Mouse (Mus musculus): Measurements from ENCODE around the gene 1700001O22Rik. TPM values are rescaled to one million over a fixed set of nuclear protein-coding genes. Genes with fewer than 3 reads are reported as not detected.

1700001O22Rik gene
- polyA plus RNA-seq, 2 experiments: not detected

DNA sequence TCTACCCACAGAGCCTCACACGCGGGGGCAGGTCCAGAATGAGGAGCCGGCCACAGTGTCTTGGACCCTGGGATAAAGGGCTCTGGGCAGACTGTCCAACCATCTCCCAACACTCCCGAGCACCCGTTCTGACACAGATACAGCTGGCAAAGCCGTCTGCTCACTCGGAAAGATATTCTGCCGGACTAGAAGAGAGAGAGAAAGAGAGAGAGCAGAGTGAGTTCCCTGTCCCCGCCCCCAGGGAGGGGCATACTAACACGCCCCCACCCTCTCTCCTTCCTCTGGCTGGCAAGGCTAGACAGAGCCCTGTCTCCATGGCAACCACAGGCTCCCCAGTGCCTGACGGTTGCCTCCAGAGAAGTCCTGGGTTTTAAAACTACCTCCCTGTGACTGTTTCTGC lies 7.1 kb downstream of the 1700001O22Rik start:
- no peak overlapping the region for H3K9ac ChIP-seq (replicated peaks)
- no peak for TF ChIP-seq EP300 (IDR thresholded peaks at IDR 0.05; ENCODE audit: low read depth)
- no peak for TF ChIP-seq CTCF (IDR thresholded peaks at IDR 0.05; ENCODE audit: low read depth)
- peaks cover 3% of the 10 kb centered on the region in 2 experiments; a peak in 2 of 4 replicates for H3K4me1 ChIP-seq (replicated peaks; ENCODE audit: control insufficient read depth in 2 of 2, insufficient read depth in 2 of 2, low read length in 1 of 2)
- H3K9me3 ChIP-seq (ENCODE audit: control insufficient read depth, low read length): no peaks in the 10 kb centered on the region
- H3K27ac ChIP-seq: no peak overlapping the region
- no peaks in the 10 kb centered on the region for H3K36me3 ChIP-seq (replicated peaks; ENCODE audit: control insufficient read depth, insufficient read depth, low read depth)
- peaks cover 28% of the 10 kb centered on the region for H3K27me3 ChIP-seq (ENCODE audit: control insufficient read depth, insufficient read depth, low read length)
- ATAC-seq (ENCODE audit: insufficient read depth): no peak
- no peak overlapping the region for H3K4me3 ChIP-seq (ENCODE audit: insufficient read depth in 1 of 2, low read depth in 2 of 2, low read length in 2 of 2)
- peak; percentile 49 to 55 (median 50) for DNase-seq (ENCODE audit: low read depth in 3 of 3, low spot score in 3 of 3)
- H3K4me2 ChIP-seq (ENCODE audit: low read depth): peak overlapping the region; percentile 30; the same call in 1 of the 2 replicates
- whole genome bisulfite sequencing (ENCODE audit: insufficient replicate concordance): 5% methylated on average over 11 of the region's 11 CpGs

DNA sequence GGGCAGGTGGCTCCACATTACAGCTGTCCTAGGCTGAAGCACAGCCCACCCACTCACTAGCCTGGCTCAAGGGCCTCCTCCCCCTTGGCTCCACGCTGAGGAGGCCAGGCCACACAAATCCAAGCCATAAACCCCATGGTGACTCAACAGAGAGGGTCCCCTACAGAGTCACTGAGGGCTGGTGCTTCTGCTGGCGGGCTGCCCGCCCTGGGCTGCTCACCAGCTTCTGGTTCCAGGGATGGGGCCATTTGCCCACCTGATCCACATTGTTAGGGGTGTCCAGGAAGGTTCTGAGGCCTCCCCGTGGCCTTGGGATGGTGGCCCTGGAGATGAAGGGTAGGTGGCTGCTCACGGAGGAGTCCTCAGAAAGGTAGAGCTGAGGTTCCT lies 7.6 kb downstream of the 1700001O22Rik start:
- TF ChIP-seq CTCF (IDR thresholded peaks at IDR 0.05; ENCODE audit: low read depth) (no peak), EP300 (IDR thresholded peaks at IDR 0.05; ENCODE audit: low read depth) (no peak)
- DNase-seq (ENCODE audit: low read depth in 3 of 3, low spot score in 3 of 3) (no peak), ATAC-seq (ENCODE audit: insufficient read depth) (no peak)
- Histone ChIP-seq H3K36me3 (replicated peaks; ENCODE audit: control insufficient read depth, insufficient read depth, low read depth) (no peaks in the 10 kb centered on the region), H3K9ac (replicated peaks) (no peak overlapping the region), H3K4me1 (replicated peaks; ENCODE audit: control insufficient read depth in 2 of 2, insufficient read depth in 2 of 2, low read length in 1 of 2) (peaks cover 3% of the 10 kb centered on the region in 2 experiments; a peak in 2 of 4 replicates), H3K27me3 (ENCODE audit: control insufficient read depth, insufficient read depth, low read length) (peaks cover 23% of the 10 kb centered on the region), H3K4me2 (ENCODE audit: low read depth) (no peak overlapping the region), H3K27ac (no peak overlapping the region), H3K9me3 (ENCODE audit: control insufficient read depth, low read length) (no peaks in the 10 kb centered on the region), H3K4me3 (ENCODE audit: insufficient read depth in 1 of 2, low read depth in 2 of 2, low read length in 2 of 2) (no peak overlapping the region)
- WGBS (ENCODE audit: insufficient replicate concordance): 53% methylated on average over 5 of the region's 5 CpGs

DNA sequence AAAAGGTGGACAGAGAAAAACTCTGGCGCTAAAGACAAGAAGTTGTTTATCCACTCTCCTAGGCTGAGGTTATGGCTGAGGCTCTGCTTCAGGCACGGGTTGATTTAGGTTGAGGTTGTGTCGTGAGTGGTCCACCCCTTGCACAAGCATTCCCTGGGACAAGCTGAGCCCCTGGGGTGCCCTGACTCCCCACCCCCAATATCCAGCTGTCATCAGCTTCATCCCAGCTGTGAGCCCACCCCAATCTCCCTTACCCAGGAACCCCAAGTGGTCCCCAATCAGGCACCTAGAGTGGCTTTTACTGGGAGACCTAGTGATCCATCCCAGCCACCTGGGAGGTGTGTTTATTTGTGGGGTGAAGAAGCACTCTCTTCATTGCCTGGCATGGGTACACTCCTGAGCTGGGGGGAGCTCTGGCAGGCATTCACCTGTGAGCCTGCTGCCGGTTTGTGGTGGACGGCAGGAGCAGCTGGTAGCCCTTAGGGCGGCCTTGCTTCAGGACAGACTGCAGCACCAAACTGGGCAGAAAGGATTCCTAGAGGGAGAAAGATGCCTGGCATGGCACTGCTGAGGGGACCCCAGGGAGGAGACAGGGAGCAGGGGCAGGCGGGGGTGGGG lies 8.1 kb downstream of the 1700001O22Rik start:
- 66% methylated on average over 7 of the region's 7 CpGs for WGBS (ENCODE audit: insufficient replicate concordance)
- Histone ChIP-seq H3K27ac (no peak overlapping the region), H3K4me3 (ENCODE audit: insufficient read depth in 1 of 2, low read depth in 2 of 2, low read length in 2 of 2) (peak overlapping the region in 1 of 2 experiments; percentile 33; a peak in 2 of 4 replicates)

DNA sequence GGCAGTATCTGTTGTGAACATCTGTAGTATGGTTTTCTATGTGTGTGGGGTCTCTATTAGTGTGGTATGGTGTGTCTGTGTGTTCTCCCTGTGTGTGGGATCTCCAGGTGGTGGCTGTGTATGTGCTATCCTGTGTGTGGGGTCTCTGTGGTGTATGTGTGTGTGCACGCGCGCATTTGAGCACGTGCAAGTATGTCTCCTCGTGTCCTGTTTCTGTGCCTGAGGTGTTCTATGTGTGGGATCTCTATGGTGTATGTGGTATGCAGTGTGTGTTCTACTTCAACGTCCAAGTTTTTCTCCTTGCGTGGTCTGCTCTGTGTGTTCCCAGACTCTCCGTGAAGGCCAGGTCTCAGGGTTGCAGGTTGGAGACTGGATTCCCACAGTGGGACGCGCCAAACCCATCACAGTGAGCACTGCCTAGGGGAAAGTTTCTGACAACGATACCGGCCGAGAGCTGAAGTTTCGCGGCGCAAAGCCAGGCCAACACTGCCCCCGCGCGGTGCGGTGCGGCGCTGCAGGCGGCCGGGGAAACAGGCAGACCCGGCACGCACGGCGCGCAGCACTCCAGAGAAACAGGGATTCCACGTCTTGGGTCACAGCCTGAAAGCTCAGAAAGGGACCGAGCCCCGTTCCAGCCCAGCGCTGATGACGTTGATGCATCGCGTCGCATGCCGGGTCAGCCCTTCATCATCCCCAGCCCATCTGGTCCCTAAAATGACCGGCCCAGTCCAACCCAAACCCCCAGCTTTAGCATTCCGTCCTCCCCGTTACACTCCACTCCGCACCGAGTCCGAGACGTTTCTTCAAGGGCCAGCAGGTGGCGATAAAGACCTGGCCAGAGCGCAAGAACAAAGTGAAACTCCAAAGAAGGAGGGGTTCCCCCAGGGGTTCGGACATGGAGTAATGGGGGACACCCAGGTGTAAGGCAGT lies 9.0 kb downstream of the 1700001O22Rik start:
- no peaks in the 10 kb centered on the region for H3K36me3 ChIP-seq (replicated peaks; ENCODE audit: control insufficient read depth, insufficient read depth, low read depth)
- H3K9ac ChIP-seq (replicated peaks): 0 out of 2 replicates have a peak overlapping the region, but pooled peaks have one; percentile 3
- TF ChIP-seq EP300 (IDR thresholded peaks at IDR 0.05; ENCODE audit: low read depth) (no peak), CTCF (IDR thresholded peaks at IDR 0.05; ENCODE audit: low read depth) (peak; percentile 81)
- peak overlapping the region; percentile 33 to 36 for H3K4me3 ChIP-seq (ENCODE audit: insufficient read depth in 1 of 2, low read depth in 2 of 2, low read length in 2 of 2)
- H3K27me3 ChIP-seq (ENCODE audit: control insufficient read depth, insufficient read depth, low read length): peaks cover 9% of the 10 kb centered on the region; the same call in 1 of the 2 replicates
- peak; percentile 60 to 77 (median 62) for DNase-seq (ENCODE audit: low read depth in 3 of 3, low spot score in 3 of 3)
- 6% methylated on average over 48 of the region's 48 CpGs for WGBS (ENCODE audit: insufficient replicate concordance)
- peak; percentile 77 for ATAC-seq (ENCODE audit: insufficient read depth)
- H3K4me1 ChIP-seq (replicated peaks; ENCODE audit: control insufficient read depth in 2 of 2, insufficient read depth in 2 of 2, low read length in 1 of 2): peaks cover 3% of the 10 kb centered on the region in 2 experiments; a peak in 2 of 4 replicates
- peak overlapping the region; percentile 62 for H3K4me2 ChIP-seq (ENCODE audit: low read depth)
- no peak overlapping the region for H3K27ac ChIP-seq
- H3K9me3 ChIP-seq (ENCODE audit: control insufficient read depth, low read length): no peaks in the 10 kb centered on the region

More for the DNA sequence above, 8.1 kb downstream of the 1700001O22Rik start:
- Histone ChIP-seq H3K4me2 (ENCODE audit: low read depth) (peak overlapping the region; percentile 62), H3K9ac (replicated peaks) (0 out of 2 replicates have a peak overlapping the region, but pooled peaks have one; percentile 3), H3K9me3 (ENCODE audit: control insufficient read depth, low read length) (no peaks in the 10 kb centered on the region), H3K36me3 (replicated peaks; ENCODE audit: control insufficient read depth, insufficient read depth, low read depth) (no peaks in the 10 kb centered on the region), H3K4me1 (replicated peaks; ENCODE audit: control insufficient read depth in 2 of 2, insufficient read depth in 2 of 2, low read length in 1 of 2) (peaks cover 3% of the 10 kb centered on the region in 2 experiments; a peak in 2 of 4 replicates), H3K27me3 (ENCODE audit: control insufficient read depth, insufficient read depth, low read length) (peaks cover 18% of the 10 kb centered on the region)
- ATAC-seq (ENCODE audit: insufficient read depth): no peak
- no peak for DNase-seq (ENCODE audit: low read depth in 3 of 3, low spot score in 3 of 3)
- TF ChIP-seq CTCF (IDR thresholded peaks at IDR 0.05; ENCODE audit: low read depth): no peak
- no peak for TF ChIP-seq EP300 (IDR thresholded peaks at IDR 0.05; ENCODE audit: low read depth)

All from liver, embryonic 14.5 days (tissue).